Mouse (Mus musculus) myocyte (in vitro differentiated cells): ENCODE results near the gene Cpne5. TPM values are rescaled to one million over a fixed set of nuclear protein-coding genes. Genes with fewer than 3 reads are reported as not detected.
A peak's percentile ranks its signal among the peaks of the same experiment; 100 is the strongest.

Source experiments
- H3K27me3 ChIP-seq: one replicate; pipeline ENCODE4 v1.6.1; 2011; ENCODE audit not compliant: control insufficient read depth, insufficient read depth, insufficient read length
- H3K36me3 ChIP-seq: one replicate; pipeline ENCODE4 v1.6.1; 2011; ENCODE audit not compliant: control insufficient read depth, insufficient read depth
- H3K4me2 ChIP-seq: one replicate; pipeline ENCODE4 v1.6.1; 2011; ENCODE audit warnings: low read depth, control low read depth
- H3K4me3 ChIP-seq: one replicate; pipeline ENCODE4 v1.5.1; 2011; ENCODE audit warnings: mild to moderate bottlenecking, control low read depth, moderate library complexity
- H3K79me2 ChIP-seq: one replicate; pipeline ENCODE4 v1.6.1; 2011; ENCODE audit not compliant: control insufficient read depth, insufficient read depth
- H3ac ChIP-seq: one replicate; pipeline ENCODE4 v1.6.1; 2011; ENCODE audit not compliant: control insufficient read depth, insufficient read length
- CEBPB ChIP-seq: IDR thresholded peaks from 2 replicates; pipeline ENCODE4 v1.6.1; 2011; ENCODE audit warnings: mild to moderate bottlenecking, moderate library complexity; ENCODE audit not compliant: poor library complexity, insufficient read depth, severe bottlenecking
- E2F4 ChIP-seq: IDR thresholded peaks from one replicate; pipeline ENCODE4 v1.6.1; 2011; ENCODE audit warnings: mild to moderate bottlenecking, control low read depth, moderate library complexity; ENCODE audit not compliant: insufficient read depth
- MAX ChIP-seq: IDR thresholded peaks from one replicate; pipeline ENCODE4 v1.6.1; 2011; ENCODE audit warnings: low read depth, mild to moderate bottlenecking, control low read depth
- MYOD1 ChIP-seq, 3 experiments: IDR thresholded peaks; one replicate each; pipeline ENCODE4 v1.6.1; 2011; ENCODE audit warnings: control low read depth in 2 of 3, low read depth in 2 of 3, mild to moderate bottlenecking in 2 of 3, moderate library complexity in 1 of 3; ENCODE audit not compliant: insufficient read length in 2 of 3, control insufficient read depth in 1 of 3
- MYOG ChIP-seq, 3 experiments: IDR thresholded peaks; one replicate each; pipeline ENCODE4 v1.6.1; 2011; ENCODE audit warnings: control low read depth in 2 of 3, low read depth in 2 of 3, mild to moderate bottlenecking in 2 of 3; ENCODE audit not compliant: insufficient read length in 2 of 3, control insufficient read depth in 1 of 3, insufficient read depth in 1 of 3
- POLR2A ChIP-seq: IDR thresholded peaks from one replicate; pipeline ENCODE4 v1.6.1; 2011; ENCODE audit warnings: low read depth, mild to moderate bottlenecking, control low read depth, moderate library complexity; ENCODE audit not compliant: insufficient read length
- POLR2AphosphoS2 ChIP-seq: IDR thresholded peaks from one replicate; pipeline ENCODE4 v1.6.1; 2011; ENCODE audit warnings: low read depth, control low read depth; ENCODE audit not compliant: insufficient read length
- REST ChIP-seq: IDR thresholded peaks from one replicate; pipeline ENCODE4 v1.6.1; 2011; ENCODE audit warnings: mild to moderate bottlenecking, control low read depth, moderate library complexity; ENCODE audit not compliant: insufficient read depth, insufficient read length
- SRF ChIP-seq: IDR thresholded peaks from one replicate; pipeline ENCODE4 v1.6.1; 2011; ENCODE audit warnings: low read depth; ENCODE audit not compliant: control insufficient read depth, insufficient read length
- TCF12 ChIP-seq: IDR thresholded peaks from one replicate; pipeline ENCODE4 v1.6.1; 2011; ENCODE audit warnings: mild to moderate bottlenecking, control low read depth; ENCODE audit not compliant: poor library complexity, insufficient read depth, severe bottlenecking
- TCF3 ChIP-seq: IDR thresholded peaks from one replicate; pipeline ENCODE4 v1.6.1; 2011; ENCODE audit warnings: low read depth, control low read depth; ENCODE audit not compliant: insufficient read length
- USF1 ChIP-seq: IDR thresholded peaks from one replicate; pipeline ENCODE4 v1.6.1; 2011; ENCODE audit warnings: low read depth, mild to moderate bottlenecking, control low read depth, moderate library complexity
- polyA plus RNA-seq: library from polyadenylated mRNA; unstranded; fragments of >200 nt; fragmentation: generic; extraction: Trizol; gene quantifications from one replicate; pipeline ENCODE4 v1.2.1, GENCODE M21; 2012; ENCODE audit warnings: missing spikeins

Gene Cpne5
- polyA plus RNA-seq, 1 experiment = 0.56 TPM

DNA sequence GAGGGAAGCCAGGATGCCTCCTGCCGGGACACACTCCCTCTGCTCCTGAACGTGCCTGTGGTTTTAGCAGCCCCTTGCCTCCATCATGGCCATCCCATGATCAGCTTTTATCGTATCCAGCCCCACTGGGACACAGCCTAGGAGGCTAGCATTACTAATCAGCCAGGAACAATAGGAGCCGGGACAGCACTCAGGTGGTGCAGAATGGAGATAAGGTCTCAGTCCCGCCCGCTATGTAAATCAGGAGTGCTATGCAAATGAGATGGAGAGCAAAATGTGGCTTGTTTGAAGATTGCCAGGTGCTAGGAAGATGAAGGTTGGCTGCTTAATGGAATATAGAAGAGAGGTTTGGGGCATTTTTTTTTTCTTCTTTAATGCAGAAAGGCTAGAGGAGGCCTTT, 72.5 kb downstream of the Cpne5 start:
- H3K4me3 ChIP-seq = no peak overlapping the region
- no peak overlapping the region for H3K4me2 ChIP-seq
- no peak overlapping the region for H3ac ChIP-seq
- H3K36me3 ChIP-seq = no peaks in the 10 kb centered on the region
- no peaks in the 10 kb centered on the region for H3K27me3 ChIP-seq
- TF ChIP-seq MYOD1 (IDR thresholded peaks at IDR 0.05; ENCODE audit: control insufficient read depth in 1 of 3, insufficient read length in 2 of 3, low read depth in 2 of 3) = no peak
- TF ChIP-seq E2F4 = no peak
- TF ChIP-seq REST = no peak
- TF ChIP-seq POLR2A = no peak
- no peak for TF ChIP-seq MYOG (IDR thresholded peaks at IDR 0.05; ENCODE audit: control insufficient read depth in 1 of 3, insufficient read depth in 1 of 3, insufficient read length in 2 of 3, low read depth in 2 of 3)
- TF ChIP-seq USF1 = no peak
- TF ChIP-seq MAX = no peak
- TF ChIP-seq TCF12 = no peak
- TF ChIP-seq SRF = no peak
- TF ChIP-seq CEBPB = no peak
- TF ChIP-seq POLR2AphosphoS2 = no peak
- no peak for TF ChIP-seq TCF3
- no peaks in the 10 kb centered on the region for H3K79me2 ChIP-seq

DNA sequence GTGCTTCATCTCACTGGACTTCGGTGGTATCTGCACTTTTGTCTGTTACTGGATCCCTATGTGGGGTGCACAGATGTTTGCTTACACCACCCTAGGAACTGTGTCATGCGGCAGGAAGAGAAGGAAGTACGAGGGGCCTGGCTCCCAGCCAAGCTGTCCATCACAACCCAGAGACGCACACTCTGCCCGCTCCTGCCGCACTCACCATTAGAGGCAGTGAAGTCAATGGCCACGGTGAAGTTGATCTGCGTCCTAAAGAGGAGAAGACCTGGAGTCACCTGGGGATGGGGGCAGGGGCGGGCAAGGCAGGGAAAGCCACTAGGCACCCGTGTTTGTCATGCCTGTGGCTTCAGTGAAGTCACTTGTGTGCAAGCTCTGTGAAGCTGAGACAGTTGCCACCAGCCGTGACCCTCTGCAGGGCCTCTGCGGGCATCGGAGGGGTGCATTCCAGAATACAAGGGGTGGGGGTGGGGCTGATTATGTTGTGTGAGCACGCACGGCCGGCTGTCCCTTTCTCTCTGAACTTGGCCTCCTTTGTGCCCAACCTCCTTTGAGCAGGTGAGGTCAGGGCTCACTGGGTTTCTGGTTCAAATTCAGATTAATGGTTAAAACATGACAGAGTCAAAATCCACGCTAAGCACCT, 73.4 kb downstream of the Cpne5 start:
- Histone ChIP-seq H3K79me2 (no peaks in the 10 kb centered on the region), H3K4me3 (no peak overlapping the region), H3ac (no peak overlapping the region), H3K36me3 (no peaks in the 10 kb centered on the region), H3K27me3 (no peaks in the 10 kb centered on the region), H3K4me2 (no peak overlapping the region)
- TF ChIP-seq POLR2AphosphoS2 (no peak), SRF (no peak), USF1 (no peak), REST (no peak), MYOD1 (IDR thresholded peaks at IDR 0.05; ENCODE audit: control insufficient read depth in 1 of 3, insufficient read length in 2 of 3, low read depth in 2 of 3) (peak in 1 of 3 experiments; percentile 59), MYOG (IDR thresholded peaks at IDR 0.05; ENCODE audit: control insufficient read depth in 1 of 3, insufficient read depth in 1 of 3, insufficient read length in 2 of 3, low read depth in 2 of 3) (peak in 1 of 3 experiments; percentile 83)

DNA sequence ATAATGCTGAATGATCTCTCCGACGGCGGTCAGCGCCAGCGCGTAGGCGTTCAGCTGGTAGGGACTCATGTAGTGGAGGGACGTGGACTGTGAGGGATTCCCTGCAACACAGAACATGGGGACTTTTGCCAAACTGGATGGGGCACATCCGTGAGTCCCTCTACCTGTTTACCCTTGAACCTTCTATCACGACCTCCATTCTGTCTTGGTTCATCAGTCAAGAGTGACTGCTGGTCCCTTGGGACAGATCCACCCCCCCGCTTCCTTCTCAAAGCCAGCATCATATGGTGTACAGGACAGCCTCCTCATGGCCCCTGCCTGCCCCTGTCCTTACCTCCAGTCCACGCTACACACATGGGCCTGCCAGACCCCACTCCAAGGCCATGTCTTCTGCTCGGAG, 75.6 kb downstream of the Cpne5 start:
- TF ChIP-seq MAX = no peak
- no peak for TF ChIP-seq TCF12
- TF ChIP-seq POLR2AphosphoS2 = no peak
- TF ChIP-seq TCF3 = no peak
- TF ChIP-seq USF1 = no peak
- no peak for TF ChIP-seq SRF
- no peak for TF ChIP-seq MYOD1 (IDR thresholded peaks at IDR 0.05; ENCODE audit: control insufficient read depth in 1 of 3, insufficient read length in 2 of 3, low read depth in 2 of 3)
- TF ChIP-seq REST = no peak
- TF ChIP-seq E2F4 = no peak
- TF ChIP-seq POLR2A = no peak
- TF ChIP-seq CEBPB = no peak
- TF ChIP-seq MYOG (IDR thresholded peaks at IDR 0.05; ENCODE audit: control insufficient read depth in 1 of 3, insufficient read depth in 1 of 3, insufficient read length in 2 of 3, low read depth in 2 of 3) = no peak
- Histone ChIP-seq H3K36me3 (no peaks in the 10 kb centered on the region), H3ac (no peak overlapping the region), H3K4me2 (no peak overlapping the region), H3K27me3 (no peaks in the 10 kb centered on the region), H3K4me3 (no peak overlapping the region), H3K79me2 (no peaks in the 10 kb centered on the region)

DNA sequence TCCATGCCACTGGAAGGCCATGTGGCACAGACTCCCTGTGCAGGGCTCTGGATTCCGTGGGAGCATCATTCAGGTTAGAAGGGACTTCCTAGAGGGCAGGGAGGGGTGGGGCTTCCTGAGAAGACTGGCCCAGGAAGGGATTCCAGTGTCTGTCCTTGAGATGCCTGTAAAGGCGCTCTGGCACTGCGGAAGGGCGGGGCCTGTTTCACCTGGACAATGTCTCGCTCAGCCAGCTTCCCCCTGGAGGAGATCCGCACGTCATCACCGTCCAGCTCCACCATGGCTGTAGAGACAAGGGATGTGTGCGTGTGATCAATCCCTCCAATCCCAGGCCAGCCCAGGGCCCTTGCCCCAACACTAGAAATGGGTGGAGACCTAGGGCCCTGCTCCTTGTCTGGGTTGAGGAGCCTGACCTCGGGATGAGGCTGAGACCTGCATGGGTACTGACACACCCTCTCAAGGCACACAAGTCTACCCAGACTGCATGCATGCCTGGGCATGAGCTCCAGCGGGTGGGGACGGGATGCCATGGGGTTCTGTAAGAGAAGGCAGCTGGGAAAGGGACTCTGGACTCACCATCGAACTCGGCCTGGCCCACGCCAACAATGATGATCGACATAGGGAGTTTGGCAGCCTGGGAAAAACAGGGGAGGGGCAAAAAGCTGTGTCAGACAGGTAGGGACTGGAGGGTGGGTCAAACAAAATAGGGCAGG, 78.1 kb downstream of the Cpne5 start:
- Histone ChIP-seq H3K36me3 (no peaks in the 10 kb centered on the region), H3K79me2 (no peaks in the 10 kb centered on the region), H3K4me2 (no peak overlapping the region), H3K4me3 (no peak overlapping the region), H3ac (no peak overlapping the region), H3K27me3 (no peaks in the 10 kb centered on the region)
- no peak for TF ChIP-seq SRF
- no peak for TF ChIP-seq USF1
- TF ChIP-seq REST = no peak
- no peak for TF ChIP-seq CEBPB
- no peak for TF ChIP-seq MYOG (IDR thresholded peaks at IDR 0.05; ENCODE audit: control insufficient read depth in 1 of 3, insufficient read depth in 1 of 3, insufficient read length in 2 of 3, low read depth in 2 of 3)
- no peak for TF ChIP-seq MYOD1 (IDR thresholded peaks at IDR 0.05; ENCODE audit: control insufficient read depth in 1 of 3, insufficient read length in 2 of 3, low read depth in 2 of 3)
- TF ChIP-seq POLR2AphosphoS2 = no peak
- TF ChIP-seq TCF3 = no peak
- TF ChIP-seq POLR2A = no peak
- no peak for TF ChIP-seq E2F4
- TF ChIP-seq TCF12 = no peak
- TF ChIP-seq MAX = no peak

DNA sequence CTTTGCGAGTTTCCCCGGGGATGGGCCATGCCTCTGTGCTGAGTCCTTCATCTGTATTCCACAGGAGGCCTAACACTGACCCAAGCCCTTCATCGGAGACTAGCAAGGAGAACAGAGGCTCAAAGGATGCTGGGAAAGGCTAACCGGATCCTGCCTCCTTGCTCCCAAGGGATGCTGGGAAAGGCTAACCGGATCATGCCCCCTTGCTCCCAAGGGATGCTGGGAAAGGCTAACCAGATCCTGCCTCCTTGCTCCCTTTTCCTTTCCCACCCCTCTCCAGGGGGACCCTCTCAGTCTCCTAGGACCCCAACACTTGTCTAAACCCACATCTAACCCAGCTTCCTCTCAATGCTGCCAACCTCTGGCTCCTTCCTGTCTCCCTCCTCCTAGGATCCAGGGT, 78.6 kb downstream of the Cpne5 start:
- Histone ChIP-seq H3K27me3 (no peaks in the 10 kb centered on the region), H3K4me3 (no peak overlapping the region), H3ac (no peak overlapping the region), H3K4me2 (no peak overlapping the region), H3K79me2 (no peaks in the 10 kb centered on the region), H3K36me3 (no peaks in the 10 kb centered on the region)
- TF ChIP-seq POLR2AphosphoS2 = no peak
- TF ChIP-seq TCF3 = no peak
- TF ChIP-seq MYOG (IDR thresholded peaks at IDR 0.05; ENCODE audit: control insufficient read depth in 1 of 3, insufficient read depth in 1 of 3, insufficient read length in 2 of 3, low read depth in 2 of 3) = no peak
- no peak for TF ChIP-seq CEBPB
- TF ChIP-seq SRF = no peak
- TF ChIP-seq MYOD1 (IDR thresholded peaks at IDR 0.05; ENCODE audit: control insufficient read depth in 1 of 3, insufficient read length in 2 of 3, low read depth in 2 of 3) = no peak
- TF ChIP-seq USF1 = no peak
- no peak for TF ChIP-seq MAX
